Mouse (Mus musculus): ENCODE results near the gene Dhx34.

Gene Dhx34

GRCm38 (mm10) chr7:16210862-16211365, 10.9 kb downstream of the Dhx34 start:
- no peak for DNase-seq (ENCODE audit: low read depth, low spot score)

- DNase-seq (ENCODE audit: low read depth, low spot score), result no peak
Observed at GRCm38 (mm10) chr7:16208781-16209665, 12.8 kb downstream of the Dhx34 start.

DNA sequence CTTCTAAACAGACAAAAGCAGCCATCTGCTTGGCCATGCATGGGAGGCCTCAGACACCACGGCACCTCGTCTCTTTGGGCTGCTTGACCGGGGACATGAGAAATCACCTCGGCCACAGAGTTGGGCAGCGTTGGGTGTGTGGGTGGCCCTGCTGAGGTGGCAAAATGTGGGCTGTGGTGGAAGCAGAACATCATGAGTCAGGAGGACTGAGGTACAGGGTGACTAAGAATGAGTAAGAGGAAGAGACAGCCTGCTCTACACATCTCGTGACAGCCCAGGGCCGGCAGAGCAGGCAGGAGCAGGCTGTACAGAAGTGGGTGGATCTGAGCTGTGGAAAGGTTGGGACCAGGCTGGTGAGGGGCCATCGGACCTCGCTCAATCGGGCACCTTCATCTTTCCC, 14.3 kb downstream of the Dhx34 start:
- DNase-seq (ENCODE audit: low read depth, low spot score), result no peak

DNA sequence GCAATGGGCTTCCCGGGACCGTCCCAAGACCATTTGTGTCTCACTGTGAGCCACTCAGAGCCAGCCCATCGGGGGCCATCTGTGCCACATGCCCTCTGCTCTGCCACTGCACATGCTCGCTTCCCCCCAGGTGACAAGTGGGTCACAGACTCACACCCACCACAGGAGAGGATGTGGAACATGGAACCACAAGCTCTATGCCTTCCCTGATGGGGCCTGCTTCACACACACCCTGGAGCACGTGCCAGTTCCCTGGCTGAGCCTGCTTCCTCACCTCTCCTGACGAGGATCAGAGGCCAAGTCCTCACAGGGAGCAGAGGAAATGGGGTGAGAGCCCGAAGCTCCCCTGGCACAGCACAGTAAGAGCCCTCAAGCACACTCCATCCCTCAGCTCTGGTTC, 14.8 kb downstream of the Dhx34 start:
- DNase-seq (ENCODE audit: low read depth, low spot score), result no peak

DNA sequence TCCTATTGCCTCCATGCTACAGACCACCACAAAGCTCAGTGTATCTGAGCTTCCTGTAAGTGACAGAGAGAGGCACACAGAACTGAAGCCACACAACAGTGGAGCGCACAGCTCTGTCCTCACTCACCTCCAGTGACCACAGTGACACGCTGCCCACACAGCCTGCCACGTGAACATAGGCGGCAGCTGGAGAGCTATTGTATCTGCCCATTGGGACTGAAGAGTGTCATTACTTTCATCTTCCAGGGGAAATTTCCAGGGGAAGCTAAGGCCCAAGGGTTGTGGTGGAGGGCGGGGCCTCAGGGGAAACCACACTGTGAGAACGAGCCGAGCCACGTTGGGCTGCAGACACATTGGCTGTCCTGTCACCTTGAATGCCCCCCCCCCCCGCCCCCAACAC, 17.0 kb downstream of the Dhx34 start:
- DNase-seq (ENCODE audit: low read depth, low spot score), result no peak

- no peak for DNase-seq (ENCODE audit: low read depth, low spot score)
Observed at GRCm38 (mm10) chr7:16203505-16203903, 18.3 kb downstream of the Dhx34 start.

- DNase-seq (ENCODE audit: low read depth, low spot score), result no peak
Observed at GRCm38 (mm10) chr7:16202756-16203504, 18.9 kb downstream of the Dhx34 start.

DNA sequence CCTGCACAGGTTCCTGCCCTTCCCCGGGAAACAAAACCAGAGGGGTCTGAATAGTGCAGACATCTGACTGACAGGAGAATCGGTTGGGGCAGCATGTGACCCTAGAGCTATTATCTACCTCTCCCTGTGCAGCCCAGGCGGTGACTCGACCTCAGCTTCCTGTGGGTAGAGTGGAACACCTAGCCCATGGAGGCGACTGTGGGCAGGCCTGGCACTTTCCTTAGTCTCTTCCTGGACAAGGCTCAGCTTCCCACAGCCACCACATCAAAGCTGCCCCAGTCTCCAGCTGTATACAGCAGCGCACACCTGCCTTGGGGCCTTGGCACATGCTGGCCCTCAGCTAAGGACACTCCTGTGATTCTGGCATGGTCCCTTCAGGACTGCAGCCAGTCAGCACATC, 20.7 kb downstream of the Dhx34 start:
- no peak for DNase-seq (ENCODE audit: low read depth, low spot score)

DNA sequence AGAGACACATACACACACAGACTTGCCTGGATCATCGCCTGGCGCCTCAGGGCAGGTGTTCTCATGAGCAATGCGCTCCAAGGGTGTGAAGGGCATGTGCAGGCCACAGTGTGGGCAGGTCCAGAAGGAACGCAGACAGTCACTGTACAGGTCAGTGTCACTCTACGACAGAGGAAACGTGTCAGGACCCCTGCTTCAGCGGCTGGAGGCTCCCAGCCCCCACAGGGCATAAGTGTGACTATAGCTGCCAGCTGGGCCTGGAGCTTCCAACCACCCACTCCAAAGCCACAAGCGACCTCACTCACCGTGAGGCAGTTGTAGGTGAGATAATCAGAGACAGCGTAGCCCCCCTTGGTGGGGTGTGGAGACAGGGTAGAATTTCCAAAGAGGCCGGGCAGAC, 23.3 kb downstream of the Dhx34 start:
- no peak for DNase-seq (ENCODE audit: low read depth, low spot score)

DNA sequence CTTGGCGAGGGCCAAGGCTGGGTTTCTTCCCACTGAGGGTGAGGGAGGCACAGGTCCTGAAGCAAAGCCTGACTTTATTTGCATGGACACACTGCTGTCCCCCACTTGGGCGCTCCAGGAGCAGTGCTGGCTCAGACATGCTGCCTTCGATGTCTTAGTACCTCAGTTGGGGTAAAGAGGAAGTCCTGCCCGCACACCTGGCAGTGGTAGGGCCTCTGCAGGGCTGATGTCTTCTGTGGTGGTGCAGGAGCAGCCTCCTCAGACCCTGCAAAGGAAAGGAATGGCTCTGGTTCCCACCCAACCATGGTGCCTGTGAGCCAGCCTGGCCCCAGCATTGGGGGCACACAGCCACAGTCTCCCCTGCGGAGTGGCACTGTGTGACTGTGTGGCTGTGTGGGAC, 24.7 kb downstream of the Dhx34 start:
- DNase-seq (ENCODE audit: low read depth, low spot score), result no peak

- no peak for DNase-seq (ENCODE audit: low read depth, low spot score)
Observed at GRCm38 (mm10) chr7:16196616-16197015, 25.2 kb downstream of the Dhx34 start.

DNA sequence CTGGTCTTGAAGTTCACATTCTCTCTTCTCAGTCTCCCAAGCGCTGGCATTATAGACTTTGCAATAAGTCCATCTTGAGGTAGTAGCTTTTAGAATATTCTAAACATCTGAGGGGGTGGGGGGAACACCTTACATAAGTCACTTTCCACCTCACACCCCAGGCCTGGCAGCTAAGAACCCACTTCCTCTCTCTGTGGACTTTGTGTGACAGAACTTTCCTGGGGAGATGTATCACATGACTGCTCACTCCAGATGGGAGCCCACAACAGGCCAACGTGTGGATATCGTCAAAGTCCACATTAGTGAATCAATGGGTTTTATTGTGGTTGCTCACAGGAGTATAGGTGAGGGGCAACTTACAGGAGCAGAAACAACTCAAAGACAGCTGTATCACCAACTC, 28.1 kb downstream of the Dhx34 start:
- DNase-seq (ENCODE audit: low read depth, low spot score), result no peak

DNA sequence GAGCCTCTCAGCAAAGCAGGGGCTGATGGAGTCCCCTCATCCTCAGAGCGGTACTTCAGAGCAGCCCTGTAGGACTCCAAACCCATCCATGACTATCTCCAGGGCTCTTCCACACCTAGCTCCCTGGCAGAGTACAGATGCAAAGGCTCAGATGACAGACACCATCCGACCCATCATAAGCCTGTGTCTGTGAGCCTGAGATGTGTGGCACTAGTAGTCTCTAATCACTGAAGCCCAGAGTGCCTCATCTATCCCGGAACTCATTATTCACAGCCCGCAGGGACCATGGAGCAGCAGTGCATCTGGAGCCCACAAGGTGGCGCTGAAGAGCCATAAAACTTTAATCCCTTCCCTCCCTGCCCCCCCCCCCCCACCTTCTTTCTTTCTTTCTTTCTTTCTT, 29.5 kb downstream of the Dhx34 start:
- DNase-seq (ENCODE audit: low read depth, low spot score), result peak; percentile 74

DNA sequence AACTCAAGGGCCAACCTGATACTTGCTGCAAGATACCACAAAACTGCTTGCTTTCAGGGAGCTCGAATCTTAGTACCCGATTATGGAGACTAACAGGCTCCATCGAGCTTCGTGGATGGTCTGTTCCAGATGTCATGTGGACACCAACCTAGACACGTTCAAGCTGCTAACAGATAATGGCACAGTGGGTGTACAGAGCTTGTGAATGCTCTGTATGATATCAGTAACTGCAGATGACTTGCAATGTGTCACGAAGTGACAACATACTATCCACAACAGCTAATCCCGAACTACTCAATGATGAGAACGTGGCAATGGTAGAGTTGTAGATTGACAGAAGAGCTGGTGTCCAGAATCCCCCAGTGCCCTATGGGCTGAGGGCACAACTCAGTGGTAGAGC, 34.3 kb downstream of the Dhx34 start:
- no peak for DNase-seq (ENCODE audit: low read depth, low spot score)

DNA sequence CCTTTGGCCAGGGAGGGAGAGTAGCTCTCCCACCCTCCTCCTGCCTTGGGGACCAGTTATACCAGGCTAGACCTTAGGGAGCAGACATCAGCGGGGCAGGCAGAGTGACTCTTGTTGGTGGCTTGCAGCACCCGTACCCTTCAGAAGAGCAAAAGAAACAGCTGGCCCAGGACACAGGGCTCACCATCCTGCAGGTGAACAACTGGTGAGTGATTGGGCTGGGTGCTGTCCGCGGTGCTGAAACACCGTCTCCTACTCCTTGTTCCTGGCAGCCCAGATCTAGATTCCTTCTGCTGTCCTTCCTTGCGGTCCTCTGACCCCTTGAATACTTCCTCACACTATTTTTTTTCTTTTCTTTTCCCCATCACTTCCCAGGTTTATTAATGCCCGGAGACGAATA, 38.2 kb downstream of the Dhx34 start:
- DNase-seq (ENCODE audit: low read depth, low spot score), result peak; percentile 73

DNA sequence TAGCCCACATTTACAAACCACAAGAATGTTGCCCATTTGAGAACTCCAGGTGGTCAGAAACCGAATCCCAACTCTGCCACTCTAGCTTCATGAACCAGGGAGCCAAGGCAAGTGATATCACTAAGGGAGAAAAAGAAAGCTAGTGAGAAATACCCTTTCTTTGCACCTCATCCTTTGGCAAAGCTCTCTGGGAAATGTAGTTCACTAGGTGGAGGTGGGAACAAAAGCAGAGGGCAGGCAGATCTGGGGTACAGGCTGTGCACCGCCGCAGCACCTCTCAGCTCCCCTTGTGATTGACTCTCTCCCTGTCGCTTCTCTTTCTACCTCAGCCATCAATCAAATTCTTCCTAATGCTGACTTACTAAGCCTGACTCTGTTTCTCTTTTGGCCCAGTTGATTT, 43.7 kb downstream of the Dhx34 start:
- no peak for DNase-seq (ENCODE audit: low read depth, low spot score)

GRCm38 (mm10) chr7:16175542-16175931, 46.3 kb downstream of the Dhx34 start:
- DNase-seq (ENCODE audit: low read depth, low spot score), result peak; percentile 33

- DNase-seq (ENCODE audit: low read depth, low spot score), result peak; percentile 76
Observed at GRCm38 (mm10) chr7:16174597-16175541, 47.0 kb downstream of the Dhx34 start, which contains the start of gene Meis3. Meis3 (plus strand) TSS chr7:16175090.

GRCm38 (mm10) chr7:16173146-16173545, 48.7 kb downstream of the Dhx34 start:
- no peak for DNase-seq (ENCODE audit: low read depth, low spot score)

DNA sequence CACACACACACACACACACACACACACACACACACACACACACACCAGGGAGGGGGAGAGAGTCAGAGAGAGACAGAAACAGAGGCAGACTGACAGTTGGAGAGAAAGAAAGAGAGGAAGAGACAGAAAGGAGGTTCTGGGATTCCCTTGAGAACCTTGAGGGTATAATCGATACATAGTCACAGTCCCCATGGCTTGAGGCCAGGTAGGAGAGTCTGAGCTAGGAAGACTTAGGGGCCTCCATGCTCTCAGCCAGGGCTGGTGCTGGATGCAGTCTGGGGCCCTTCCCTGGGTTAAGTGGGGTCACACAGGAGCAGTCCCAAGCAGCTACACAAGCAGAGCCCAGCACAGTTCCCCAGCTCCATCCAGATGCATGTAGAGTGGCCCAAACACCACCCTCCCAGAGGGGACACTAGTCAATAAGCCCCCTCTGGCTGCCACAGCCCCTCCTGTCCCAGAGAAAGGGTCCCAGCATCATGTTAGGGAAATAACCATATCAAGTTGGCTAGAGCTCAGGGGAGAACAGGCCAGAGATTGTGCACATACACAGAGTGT, 49.2 kb downstream of the Dhx34 start:
- DNase-seq (ENCODE audit: low read depth, low spot score), result no peak

GRCm38 (mm10) chr7:16172141-16172581, 49.7 kb downstream of the Dhx34 start:
- no peak for DNase-seq (ENCODE audit: low read depth, low spot score)
